9 mouse cellular contexts compared by ENCODE assay signal in genomic region chr12:98620922-98621321, GRCm38 (mm10). TPM values are rescaled to one million over a fixed set of nuclear protein-coding genes. Genes with fewer than 3 reads are reported as not detected.
DNase-seq lines count a peak whose midpoint lies in the region; ATAC-seq and TF ChIP-seq lines count a peak whose summit lies in the region.
"Not testable (repeated sequence)": the region's sequence is repeated elsewhere in the genome, so short reads cannot be mapped to it uniquely, and the experiment has no call there.
"Had no signal": no experiment of that assay in that cellular context is flagged by ENCODE, and none has a peak within 500 bp of the region (broad histone marks: within the 10 kb centered on the region; RNA-seq: fewer than 3 reads in every experiment).

No protein-coding gene starts in this region.

- not testable (repeated sequence) for TF ChIP-seq EP300 in heart, postnatal 0 days (IDR thresholded peaks at IDR 0.05; ENCODE audit: low read depth)

- 36% methylated on average over 6 of the region's 6 CpGs for WGBS in forebrain, embryonic 12.5 days
- 40% methylated on average over 6 of the region's 6 CpGs for WGBS in heart, postnatal 0 days
- 31% methylated on average over 6 of the region's 6 CpGs for WGBS in midbrain, embryonic 13.5 days

- H3K9me3 ChIP-seq in forebrain, embryonic 12.5 days; heart, postnatal 0 days (replicated peaks; ENCODE audit: control insufficient read depth, low read length); midbrain, embryonic 13.5 days: not testable (repeated sequence)

- ATAC-seq in forebrain, embryonic 12.5 days (ENCODE audit: low FRiP score): peak; percentile 46; the same call in 1 of the 2 replicates
- ATAC-seq in heart, postnatal 0 days (ENCODE audit: insufficient read depth, low read depth): not testable (repeated sequence)
- ATAC-seq in midbrain, embryonic 13.5 days: 0 out of 2 replicates have a peak, but pooled peaks have one; percentile 40

- not testable (repeated sequence) for H3K4me1 ChIP-seq in forebrain, embryonic 12.5 days; heart, postnatal 0 days (ENCODE audit: control insufficient read depth, insufficient read depth); midbrain, embryonic 13.5 days (replicated peaks)

- not testable (repeated sequence) for H3K4me2 ChIP-seq in forebrain, embryonic 12.5 days; heart, postnatal 0 days (ENCODE audit: low read depth, low read length); midbrain, embryonic 13.5 days (replicated peaks)

- H3K36me3 ChIP-seq in forebrain, embryonic 12.5 days (replicated peaks); heart, postnatal 0 days (replicated peaks; ENCODE audit: control insufficient read depth, insufficient read depth, low read length); midbrain, embryonic 13.5 days: not testable (repeated sequence)

- H3K9ac ChIP-seq in forebrain, embryonic 12.5 days; heart, postnatal 0 days (replicated peaks; ENCODE audit: low read depth, low read length); midbrain, embryonic 13.5 days (replicated peaks): not testable (repeated sequence)

- peak; percentile 43 for TF ChIP-seq CTCF in heart, postnatal 0 days (IDR thresholded peaks at IDR 0.05; ENCODE audit: low read depth)
- TF ChIP-seq CTCF in layer of hippocampus, adult 2 months (conservative IDR thresholded peaks at IDR 0.05): peak; percentile 77

- peak; percentile 68 for DNase-seq in brain, adult 2 months (ENCODE audit: low read depth, low spot score)
- peak; percentile 39 to 48 for DNase-seq in cerebellum, postnatal 25 days
- DNase-seq in heart, postnatal 0 days (ENCODE audit: low spot score): not testable (repeated sequence)
- DNase-seq in layer of hippocampus, adult 2 months (ENCODE audit: low spot score in 2 of 2): peak; percentile 30 to 40
- peak; percentile 34 for DNase-seq in retina, postnatal 1 day

- H3K27ac ChIP-seq in forebrain, embryonic 12.5 days; heart, postnatal 0 days (ENCODE audit: low read depth); layer of hippocampus, adult 2 months; midbrain, embryonic 13.5 days: not testable (repeated sequence)

- H3K4me3 ChIP-seq in forebrain, embryonic 12.5 days (replicated peaks); heart, postnatal 0 days (ENCODE audit: low read depth, low read length); layer of hippocampus, adult 2 months; midbrain, embryonic 13.5 days (replicated peaks): not testable (repeated sequence)

- H3K27me3 ChIP-seq in forebrain, embryonic 12.5 days; heart, postnatal 0 days (ENCODE audit: control insufficient read depth, insufficient read depth, low read length); midbrain, embryonic 13.5 days: not testable (repeated sequence)

RNA-seq across cellular contexts. Expression of gene Spata7, which starts 7.0 kb away (rescaled TPM):
- polyA plus RNA-seq in forebrain, embryonic 12.5 days (2016; fragmentation: Nextera tagmentation; extraction: Ambion mirVana): 24.8 and 25.8 TPM in 2 replicates
- total RNA-seq in heart, postnatal 0 days (2014; rRNA removed; ENCODE audit: low replicate concordance): 3.3 and 7.2 TPM in 2 replicates
- polyA plus RNA-seq in heart, postnatal 0 days (2015; fragmentation: Nextera tagmentation; extraction: Ambion mirVana): 8.7 and 9.7 TPM in 2 replicates
- 10 to 100 TPM; 26.3 to 32.2 TPM for total RNA-seq in layer of hippocampus, adult 2 months (2021)
- polyA plus RNA-seq in midbrain, embryonic 13.5 days (2015; fragmentation: Nextera tagmentation; extraction: Ambion mirVana): 29.9 and 31.9 TPM in 2 replicates

RNA-seq across cellular contexts. Expression of gene Kcnk10, which starts 42.8 kb away (rescaled TPM):
- 47.6 and 53.8 TPM in 2 replicates for polyA plus RNA-seq in forebrain, embryonic 12.5 days (2016; fragmentation: Nextera tagmentation; extraction: Ambion mirVana)
- not detected in 2 replicates for total RNA-seq in heart, postnatal 0 days (2014; rRNA removed; ENCODE audit: low replicate concordance)
- polyA plus RNA-seq in heart, postnatal 0 days (2015; fragmentation: Nextera tagmentation; extraction: Ambion mirVana): not detected in 2 replicates
- 10 to 100 TPM; 16.8 to 18.6 TPM for total RNA-seq in layer of hippocampus, adult 2 months (2021)
- 51.8 and 53.9 TPM in 2 replicates for polyA plus RNA-seq in midbrain, embryonic 13.5 days (2015; fragmentation: Nextera tagmentation; extraction: Ambion mirVana)
- total RNA-seq: gastrocnemius, adult 8-10 months had no signal
- polyA plus RNA-seq: liver, embryonic 13.5 days had no signal

Comparison
In these comparisons a context has a peak if more than half of its experiments do, and no peak if none do; other contexts are left out.
1. RNA of gene Kcnk10, which starts 42.8 kb away (polyA plus RNA-seq): 51.8 to 53.9 TPM in midbrain, embryonic 13.5 days and 47.6 to 53.8 TPM in forebrain, embryonic 12.5 days; not detected in heart, postnatal 0 days; every median in the first group is over 10 times any median in the second.